Mouse (Mus musculus) ES-Bruce4 (cell line): ENCODE measurements around the gene Tmem117. TPM values are rescaled to one million over a fixed set of nuclear protein-coding genes. Genes with fewer than 3 reads are reported as not detected.

Experiments used
- H3K27ac ChIP-seq: 2 replicates; pipeline ENCODE4 v1.5.1; 2012; ENCODE audit warnings: low read length, inconsistent platforms; ENCODE audit not compliant: insufficient read depth
- H3K27me3 ChIP-seq: 2 replicates; pipeline ENCODE4 v1.6.1; 2012; ENCODE audit warnings: mild to moderate bottlenecking, low read length, inconsistent platforms; ENCODE audit not compliant: control insufficient read depth, poor library complexity, insufficient read depth, severe bottlenecking
- H3K36me3 ChIP-seq: 2 replicates; pipeline ENCODE4 v1.6.1; 2012; ENCODE audit warnings: inconsistent platforms, mild to moderate bottlenecking, low read length, moderate library complexity; ENCODE audit not compliant: control insufficient read depth, poor library complexity, insufficient read depth, severe bottlenecking
- H3K4me1 ChIP-seq: one replicate; pipeline ENCODE4 v1.8.1; 2011; ENCODE audit warnings: low read length; ENCODE audit not compliant: control insufficient read depth, insufficient read depth
- H3K4me3 ChIP-seq: 2 replicates; pipeline ENCODE4 v1.5.1; 2011; ENCODE audit warnings: low read depth, mild to moderate bottlenecking, low read length
- H3K9ac ChIP-seq: 2 replicates; pipeline ENCODE4 v1.6.1; 2012; ENCODE audit warnings: low read depth, mild to moderate bottlenecking, inconsistent platforms; ENCODE audit not compliant: poor library complexity, severe bottlenecking
- H3K9me3 ChIP-seq: replicated peaks from 2 replicates; pipeline ENCODE4 v1.6.1; 2012; ENCODE audit warnings: mild to moderate bottlenecking, low read length, inconsistent platforms; ENCODE audit not compliant: control insufficient read depth, poor library complexity, insufficient read depth, severe bottlenecking
- CTCF ChIP-seq: IDR thresholded peaks from one replicate; pipeline ENCODE4 v1.8.1; 2011; ENCODE audit warnings: low read depth, low read length
- EP300 ChIP-seq: IDR thresholded peaks from 2 replicates; pipeline ENCODE4 v1.6.1; 2011; ENCODE audit warnings: low read depth, low read length; ENCODE audit not compliant: insufficient read depth
- POLR2A ChIP-seq: IDR thresholded peaks from one replicate; pipeline ENCODE4 v1.8.1; 2011; ENCODE audit warnings: low read length; ENCODE audit not compliant: insufficient read depth
- polyA plus RNA-seq: library from polyadenylated mRNA; stranded (reverse); fragments of >200 nt; gene quantifications from 2 replicates; pipeline ENCODE4 v1.2.4, GENCODE M21; 2011; ENCODE audit warnings: low read depth; ENCODE audit not compliant: missing spikeins, insufficient read depth, insufficient read length

Tmem117 gene
- polyA plus RNA-seq, 1 experiment = 1.2 TPM

DNA sequence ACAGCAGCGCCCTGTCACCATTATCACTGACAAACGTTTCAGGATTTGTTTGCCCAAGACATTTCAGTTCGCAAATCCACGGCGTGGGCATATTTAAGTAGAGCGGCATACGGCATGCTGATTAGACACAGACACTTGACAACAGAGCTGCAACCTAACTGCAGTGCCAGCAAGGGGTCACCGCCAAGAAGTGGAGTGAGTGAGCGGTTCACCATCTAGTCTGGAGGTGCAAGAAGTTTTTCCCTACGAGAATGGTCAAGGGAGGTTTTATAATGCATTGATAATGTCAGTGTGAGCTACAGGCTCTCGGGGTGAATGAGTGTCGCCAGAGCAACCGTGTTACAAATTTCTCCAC, 20.7 kb downstream of the Tmem117 start:
- Histone ChIP-seq H3K4me3 (0 out of 2 replicates have a peak overlapping the region, but pooled peaks have one; percentile 25), H3K9ac (no peak overlapping the region), H3K4me1 (no peaks in the 10 kb centered on the region), H3K27ac (no peak overlapping the region), H3K27me3 (no peaks in the 10 kb centered on the region), H3K9me3 (no peaks in the 10 kb centered on the region), H3K36me3 (no peaks in the 10 kb centered on the region)
- no peak for TF ChIP-seq CTCF

DNA sequence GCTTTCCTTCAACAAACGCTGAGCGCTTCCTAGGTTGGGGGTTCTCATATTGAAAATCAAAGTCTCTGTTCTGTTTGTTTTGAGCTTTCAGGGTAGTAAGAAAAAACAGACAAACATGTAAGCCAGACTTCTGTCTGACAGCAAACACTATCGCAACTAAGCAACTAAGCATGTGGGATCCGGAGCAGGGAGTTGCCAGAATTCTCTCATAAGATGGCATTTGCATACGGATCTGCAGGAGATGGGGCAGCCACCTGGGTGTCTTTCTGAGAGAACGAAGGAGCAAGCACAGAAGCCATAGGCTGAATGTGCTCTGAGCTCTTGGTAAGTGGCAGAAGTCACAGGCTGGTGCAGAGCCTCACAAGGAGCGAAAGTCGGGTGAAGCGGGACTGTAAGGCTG, 22.3 kb downstream of the Tmem117 start:
- Histone ChIP-seq H3K27me3 (no peaks in the 10 kb centered on the region), H3K4me3 (no peak overlapping the region), H3K4me1 (no peaks in the 10 kb centered on the region), H3K9me3 (no peaks in the 10 kb centered on the region), H3K27ac (no peak overlapping the region), H3K36me3 (no peaks in the 10 kb centered on the region), H3K9ac (no peak overlapping the region)
- TF ChIP-seq EP300 = no peak
- TF ChIP-seq POLR2A = no peak
- TF ChIP-seq CTCF = no peak

DNA sequence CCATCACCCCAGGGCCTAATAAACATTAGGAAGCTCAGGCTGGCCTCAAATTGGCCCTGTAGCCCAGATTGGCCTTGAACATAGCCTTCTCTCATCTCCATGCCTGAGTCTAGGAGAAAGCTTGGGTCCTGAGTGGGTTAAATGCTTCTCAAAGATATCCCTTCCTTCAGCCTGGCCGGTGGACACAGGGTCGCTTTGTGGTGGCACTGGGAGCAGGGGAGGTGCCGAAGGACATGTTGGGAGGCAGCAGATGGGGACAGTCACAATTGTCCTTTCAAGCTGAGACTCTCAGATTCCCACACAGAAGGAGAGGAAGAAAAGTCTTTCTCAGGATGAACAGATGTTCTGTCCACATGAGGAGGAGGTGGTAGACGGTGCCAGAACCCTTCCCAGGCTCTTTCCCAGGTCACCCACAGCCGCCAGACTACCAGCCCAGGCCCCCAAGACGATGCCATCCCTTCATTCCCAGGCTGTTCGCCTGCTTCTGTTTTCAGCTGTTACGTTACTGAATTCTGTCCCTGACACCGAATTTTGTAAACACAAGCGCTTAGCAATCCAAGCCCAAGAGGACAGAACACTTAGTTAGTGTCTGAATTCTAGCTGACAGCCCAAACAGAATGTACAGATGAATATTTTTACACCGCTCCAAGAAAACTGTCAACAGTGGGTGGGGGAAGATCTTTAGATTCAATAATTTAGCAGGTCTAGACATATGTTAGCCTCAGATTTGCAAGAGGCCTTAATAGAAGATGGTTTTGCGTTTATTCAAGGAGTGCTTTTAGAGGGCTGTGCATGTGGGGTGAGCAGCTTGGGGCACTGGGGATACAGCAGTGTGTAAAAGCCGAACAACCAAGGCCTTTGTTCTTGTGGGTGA, 23.2 kb downstream of the Tmem117 start:
- no peak overlapping the region for H3K4me3 ChIP-seq
- H3K9ac ChIP-seq = no peak overlapping the region
- no peak overlapping the region for H3K27ac ChIP-seq
- no peaks in the 10 kb centered on the region for H3K9me3 ChIP-seq
- TF ChIP-seq EP300 (no peak), POLR2A (no peak), CTCF (no peak)
- H3K27me3 ChIP-seq = no peaks in the 10 kb centered on the region
- H3K4me1 ChIP-seq = no peaks in the 10 kb centered on the region
- no peaks in the 10 kb centered on the region for H3K36me3 ChIP-seq

DNA sequence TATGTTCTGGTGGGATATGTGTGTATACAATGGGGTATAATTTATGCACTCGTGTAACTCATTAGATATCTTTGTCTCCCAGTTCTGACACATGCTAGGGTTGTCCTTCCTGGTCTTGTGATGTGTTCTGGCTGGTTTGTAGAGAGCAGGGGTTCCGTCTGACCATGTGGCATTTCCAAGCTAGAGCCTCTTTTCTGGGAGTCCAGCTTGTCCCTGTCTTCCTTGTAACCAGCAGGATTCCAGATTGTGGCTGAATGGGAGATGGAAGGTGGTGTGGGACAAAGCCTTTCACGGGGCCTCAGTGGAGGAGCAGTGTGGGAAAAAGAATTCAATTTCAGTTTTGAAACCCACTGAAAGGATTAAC, 23.8 kb downstream of the Tmem117 start:
- TF ChIP-seq CTCF (no peak), EP300 (no peak), POLR2A (no peak)
- H3K27ac ChIP-seq = no peak overlapping the region
- H3K9ac ChIP-seq = no peak overlapping the region
- no peaks in the 10 kb centered on the region for H3K27me3 ChIP-seq
- H3K9me3 ChIP-seq = no peaks in the 10 kb centered on the region
- no peaks in the 10 kb centered on the region for H3K4me1 ChIP-seq
- H3K36me3 ChIP-seq = no peaks in the 10 kb centered on the region
- H3K4me3 ChIP-seq = no peak overlapping the region

DNA sequence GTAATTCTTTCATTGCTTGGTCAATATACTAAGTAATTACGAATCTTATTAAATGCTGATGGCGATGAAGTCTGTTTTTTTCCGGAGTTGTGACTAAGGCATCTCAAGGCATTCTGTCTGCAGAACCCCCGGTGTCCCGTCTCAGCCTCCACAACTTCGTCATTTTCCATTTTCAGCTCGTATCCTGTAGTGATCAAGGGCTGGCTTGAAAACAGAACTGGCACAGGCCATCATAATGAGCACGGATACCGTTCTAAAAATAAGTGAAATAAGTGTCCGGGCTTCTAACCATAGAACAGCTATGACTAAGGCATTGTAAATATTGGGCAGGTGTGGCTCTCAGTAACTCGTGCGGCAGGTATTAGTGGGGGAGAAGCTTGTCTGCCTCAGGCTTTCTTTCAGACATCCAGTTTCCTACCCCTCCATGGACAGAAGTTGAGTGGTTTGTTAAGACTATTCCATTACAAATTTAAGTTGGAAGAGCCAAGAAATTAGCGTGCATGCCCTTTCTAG, 26.8 kb downstream of the Tmem117 start:
- Histone ChIP-seq H3K27me3 (no peaks in the 10 kb centered on the region), H3K4me3 (no peak overlapping the region), H3K4me1 (no peaks in the 10 kb centered on the region), H3K36me3 (no peaks in the 10 kb centered on the region), H3K27ac (no peak overlapping the region), H3K9ac (no peak overlapping the region), H3K9me3 (no peaks in the 10 kb centered on the region)
- no peak for TF ChIP-seq CTCF
- TF ChIP-seq EP300 = no peak
- no peak for TF ChIP-seq POLR2A

DNA sequence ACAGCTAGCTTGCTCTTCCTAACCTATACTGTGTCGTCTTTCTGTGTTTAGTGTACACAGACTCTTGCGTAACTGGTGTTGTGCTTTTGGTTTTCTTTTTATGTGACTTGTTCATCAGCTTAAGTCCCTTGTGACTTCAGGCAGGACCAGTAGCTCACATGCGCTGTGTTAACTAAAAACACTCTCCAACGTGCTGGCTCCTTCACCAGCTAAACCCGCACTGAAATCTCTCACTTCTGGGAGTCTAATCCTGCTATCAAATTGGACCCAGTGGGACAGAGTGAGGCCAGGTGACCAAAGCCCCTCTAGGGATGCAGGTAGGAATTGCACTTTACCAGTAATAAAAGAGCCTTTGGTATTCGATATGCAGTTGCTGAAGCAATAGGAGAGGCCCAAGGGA, 28.9 kb downstream of the Tmem117 start:
- Histone ChIP-seq H3K9me3 (no peaks in the 10 kb centered on the region), H3K27ac (no peak overlapping the region), H3K4me1 (no peaks in the 10 kb centered on the region), H3K4me3 (no peak overlapping the region), H3K36me3 (no peaks in the 10 kb centered on the region), H3K9ac (no peak overlapping the region), H3K27me3 (no peaks in the 10 kb centered on the region)
- TF ChIP-seq CTCF (no peak), EP300 (no peak)
